Mouse (Mus musculus): Measurements from ENCODE around the gene Ifna14. TPM values are rescaled to one million over a fixed set of nuclear protein-coding genes. Genes with fewer than 3 reads are reported as not detected.
"Not testable (repeated sequence)": the region's sequence is repeated elsewhere in the genome, so short reads cannot be mapped to it uniquely, and the experiment has no call there.

Gene Ifna14
- total RNA-seq (2021) = not detected
- long read RNA-seq, experiment 1 = 0 reads
- long read RNA-seq, experiment 2 = 0 reads

DNA sequence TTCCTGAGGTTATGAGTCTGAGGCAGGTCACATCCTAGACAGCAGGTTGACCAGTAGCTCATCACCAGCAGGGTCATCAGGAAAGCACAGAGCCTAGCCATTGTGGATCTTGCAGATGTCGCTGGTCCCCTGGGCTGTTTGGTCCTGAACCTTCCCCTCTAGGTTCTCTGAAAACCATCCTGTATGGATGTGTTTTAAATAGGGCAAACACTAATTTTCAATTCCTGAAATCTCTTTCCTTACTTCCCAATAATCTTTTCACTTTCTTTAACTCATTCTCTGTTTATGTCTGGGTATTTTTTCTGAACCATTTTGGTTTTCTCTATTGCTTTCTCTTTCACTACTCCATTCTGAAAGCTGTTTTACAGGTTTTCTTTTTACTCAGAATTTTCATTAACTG, at the start of gene Ifna14:
TSS of gene Ifna14 (minus strand) at position 101 of the 400 bp plus-strand sequence.
- DNase-seq = no peak
- intact Hi-C loops (cut with DNase I; ENCODE audit: low total_unique reads) = no loop called here

DNA sequence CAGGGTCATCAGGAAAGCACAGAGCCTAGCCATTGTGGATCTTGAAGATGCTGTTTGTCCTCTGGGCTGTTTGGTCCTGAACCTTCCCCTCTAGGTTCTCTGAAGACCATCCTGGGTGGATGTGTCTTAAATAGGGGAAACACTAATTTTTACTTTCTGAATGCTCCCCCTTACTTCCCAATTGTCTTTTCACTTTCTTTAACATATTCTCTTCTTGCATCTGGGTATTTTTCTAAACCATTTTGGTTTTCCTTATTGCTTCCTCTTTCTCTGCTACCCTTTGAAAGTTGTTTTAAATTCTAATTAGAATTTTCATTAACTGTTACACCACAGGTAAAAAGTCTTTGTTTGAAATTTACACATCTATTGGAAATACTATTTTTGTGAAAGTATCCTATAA, 31.7 kb upstream of the Ifna14 start, which contains the start of gene Ifna12:
TSS of gene Ifna12 (minus strand) at position 101 of the 400 bp plus-strand sequence.
- DNase-seq = no peak
- intact Hi-C loops (cut with DNase I; ENCODE audit: low total_unique reads) = no loop called here

DNA sequence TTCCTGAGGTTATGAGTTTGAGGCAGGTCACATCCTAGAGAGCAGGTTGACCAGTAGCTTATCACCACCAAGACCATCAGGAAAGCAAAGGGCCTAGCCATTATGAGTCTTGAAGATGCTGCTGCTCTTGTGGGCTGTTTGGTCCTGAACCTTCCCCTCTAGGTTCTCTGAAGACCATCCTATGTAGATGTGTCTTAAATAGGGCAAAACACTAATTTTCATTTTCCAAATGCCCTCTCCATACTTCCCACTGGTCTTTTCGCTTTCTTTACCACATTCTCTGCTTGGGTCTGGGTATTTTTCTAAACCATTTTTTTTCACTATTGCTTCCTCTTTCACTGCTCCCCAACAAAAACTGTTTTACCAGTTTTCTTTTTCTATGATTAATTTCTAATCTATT, 20.7 kb upstream of the Ifna14 start, which contains the start of gene Ifna9:
TSS of gene Ifna9 (minus strand) at position 101 of the 400 bp plus-strand sequence.
- DNase-seq = no peak
- intact Hi-C loops (cut with DNase I; ENCODE audit: low total_unique reads) = no loop called here

DNA sequence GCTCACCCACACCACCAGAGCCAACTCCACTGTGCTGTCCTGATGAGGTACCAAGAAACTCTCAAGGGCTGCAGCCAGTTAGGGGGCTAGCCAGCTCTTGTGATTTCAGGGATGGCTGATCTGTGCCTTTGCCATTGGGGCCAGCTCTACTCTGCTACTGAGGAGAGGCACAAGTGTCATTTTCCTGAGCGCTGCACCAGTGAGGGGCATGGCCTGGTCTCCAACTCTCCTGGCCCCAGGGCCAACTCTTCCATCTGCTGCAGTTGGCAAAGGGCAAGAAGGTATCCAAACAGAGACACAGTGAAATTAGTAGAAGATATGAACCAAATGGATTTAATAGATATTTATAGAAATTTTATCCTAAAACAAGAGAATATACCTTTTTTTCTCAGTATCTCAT, 9.8 kb downstream of the Ifna14 start:
- intact Hi-C loops (cut with DNase I; ENCODE audit: low total_unique reads) = no loop called here
- no peak for DNase-seq

DNA sequence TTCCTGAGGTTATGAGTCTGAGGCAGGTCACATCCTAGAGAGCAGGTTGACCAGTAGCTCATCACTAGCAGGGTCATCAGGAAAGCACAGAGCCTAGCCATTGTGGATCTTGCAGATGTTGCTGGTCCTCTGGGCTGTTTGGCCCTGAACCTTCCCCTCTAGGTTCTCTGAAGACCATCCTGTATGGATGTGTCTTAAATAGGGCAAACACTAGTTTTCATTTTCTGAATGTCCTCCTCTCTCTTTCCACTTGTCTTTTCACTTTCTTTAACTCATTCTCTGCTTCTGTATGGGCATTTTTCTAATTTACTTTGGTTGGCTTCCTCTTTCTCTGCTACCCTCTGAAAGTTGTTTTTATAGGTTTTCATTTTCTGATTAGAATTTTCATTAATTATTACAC, 13.5 kb downstream of the Ifna14 start, which contains the start of gene Ifna15:
TSS of gene Ifna15 (minus strand) at position 101 of the 400 bp plus-strand sequence.
- DNase-seq; intact Hi-C loops (cut with DNase I; ENCODE audit: low total_unique reads): not testable (repeated sequence)

DNA sequence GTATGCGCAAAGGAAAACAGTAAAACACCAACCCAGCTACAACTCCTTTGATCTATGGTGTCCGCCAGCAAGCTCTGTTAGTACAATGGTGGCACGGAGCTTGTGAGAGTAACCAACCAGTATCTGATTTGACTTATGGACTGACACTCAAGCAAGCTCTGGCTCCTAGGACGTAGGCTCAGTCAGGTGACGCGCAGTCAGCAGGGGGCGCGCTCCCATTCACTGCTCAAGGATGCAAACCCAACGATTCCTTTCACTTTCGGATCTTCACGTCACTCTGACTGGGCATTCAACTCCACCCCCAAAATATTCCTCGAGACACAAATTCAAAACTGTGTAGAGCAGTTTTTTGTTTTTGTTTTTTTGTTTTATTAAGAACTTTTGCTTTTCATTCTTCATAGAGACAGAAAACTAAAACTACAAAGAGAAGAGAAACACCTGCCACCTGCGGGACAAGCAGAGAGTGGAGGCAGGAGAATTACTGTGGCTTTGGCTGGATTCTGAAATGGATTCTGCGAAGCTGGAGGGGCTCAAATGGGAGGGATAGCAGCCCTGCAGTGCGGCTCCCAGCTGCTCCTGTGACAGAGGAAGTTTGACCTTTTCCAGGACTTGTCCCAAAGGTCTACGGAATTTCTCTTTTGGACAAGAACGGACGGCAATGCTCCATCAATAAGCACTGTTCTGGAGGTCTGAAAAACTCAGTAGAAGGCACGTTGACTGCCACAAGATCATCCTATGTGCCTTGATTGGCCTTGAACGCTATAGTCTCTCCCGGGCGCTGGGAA, 21.2 kb downstream of the Ifna14 start:
- peak; percentile 69 for DNase-seq
- intact Hi-C loops (cut with DNase I; ENCODE audit: low total_unique reads) = no loop called here

DNA sequence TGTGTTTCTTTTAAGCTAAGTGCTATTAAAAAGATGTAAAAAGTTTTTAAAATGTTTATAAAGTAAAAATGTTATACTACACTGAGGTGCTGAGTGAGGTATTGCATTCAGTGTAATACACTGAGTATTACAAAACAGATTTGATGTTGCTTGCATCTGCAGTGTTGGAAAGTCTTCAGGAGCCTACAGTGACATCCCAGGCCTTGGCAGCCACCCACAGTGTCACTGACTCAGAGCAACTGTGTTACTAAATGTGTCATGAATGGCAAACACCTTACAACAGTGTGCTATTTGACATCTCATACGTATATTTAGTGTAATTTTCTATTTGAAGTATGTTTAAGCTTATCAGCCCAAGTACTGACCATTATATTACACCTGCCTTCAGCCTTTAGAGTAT, 23.6 kb downstream of the Ifna14 start:
- intact Hi-C loops (cut with DNase I; ENCODE audit: low total_unique reads) = no loop called here
- no peak for DNase-seq

DNA sequence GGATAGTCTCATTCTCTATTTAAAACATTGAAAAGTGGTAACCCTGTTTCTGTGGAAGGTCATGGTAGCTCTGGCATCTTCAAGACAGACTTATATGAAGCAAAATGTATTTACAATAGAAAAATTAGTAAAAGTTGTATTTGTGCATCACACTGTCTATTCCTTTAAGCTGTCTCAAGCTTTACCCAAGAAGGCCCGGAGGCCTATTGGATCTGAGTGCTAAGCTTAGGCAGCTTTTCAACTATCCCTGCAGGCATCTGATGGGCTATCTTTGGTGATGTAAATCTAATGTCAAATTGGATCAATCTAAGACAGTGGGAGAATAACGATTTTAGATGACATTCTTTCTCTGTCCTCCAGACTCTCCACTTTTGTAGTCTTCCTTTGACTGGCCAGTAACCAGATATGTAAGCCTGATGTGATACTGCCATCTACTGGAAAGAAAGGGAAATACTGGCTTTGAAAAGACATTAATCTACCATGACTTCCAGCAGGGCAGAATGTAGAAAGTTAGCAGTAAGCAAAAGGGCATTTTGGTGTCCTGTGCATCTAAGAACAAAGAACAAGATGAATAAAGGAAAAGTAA, 27.9 kb downstream of the Ifna14 start:
- no peak for DNase-seq
- intact Hi-C loops (cut with DNase I; ENCODE audit: low total_unique reads) = no loop called here

DNA sequence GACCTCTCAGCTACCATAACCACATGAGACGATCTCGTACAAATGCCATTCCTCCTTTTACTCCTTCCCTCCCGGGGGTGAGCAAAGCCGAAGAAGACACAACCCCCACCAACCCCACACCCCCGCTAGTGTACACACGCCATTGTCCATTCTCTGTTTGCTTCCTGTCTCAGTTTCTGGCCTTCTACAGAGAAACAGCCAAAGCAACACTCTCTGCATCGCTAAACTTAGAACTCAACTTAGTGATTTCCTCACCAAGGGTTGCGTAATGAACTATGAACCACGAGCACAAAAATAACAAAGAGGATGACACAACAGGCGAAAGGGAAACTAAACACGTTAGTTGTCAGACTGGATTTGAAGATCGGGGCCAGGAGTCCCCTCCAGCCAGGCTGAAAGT, 34.3 kb downstream of the Ifna14 start:
- DNase-seq = no peak
- intact Hi-C loops (cut with DNase I; ENCODE audit: low total_unique reads) = no loop called here

DNA sequence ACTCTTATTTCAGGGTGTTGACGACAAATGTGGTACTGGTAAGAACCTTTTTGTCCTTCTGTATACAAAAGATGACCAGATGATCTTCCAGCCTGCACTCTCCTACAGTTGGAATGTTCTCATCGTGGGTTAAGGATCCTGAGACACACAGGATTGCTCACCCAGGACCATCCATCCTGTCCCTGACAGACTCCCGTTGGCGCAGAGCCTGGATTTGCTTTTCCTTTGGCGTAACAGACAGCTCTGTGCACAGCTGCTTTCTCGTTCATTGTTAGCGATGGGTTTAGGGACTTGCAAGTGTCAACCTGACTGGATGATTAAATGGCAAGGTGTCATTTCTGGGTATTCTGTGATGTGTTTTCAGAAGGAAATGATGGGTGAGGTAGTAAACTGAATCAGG, 35.0 kb downstream of the Ifna14 start:
- intact Hi-C loops (cut with DNase I; ENCODE audit: low total_unique reads) = no loop called here
- peak; percentile 26 for DNase-seq

DNA sequence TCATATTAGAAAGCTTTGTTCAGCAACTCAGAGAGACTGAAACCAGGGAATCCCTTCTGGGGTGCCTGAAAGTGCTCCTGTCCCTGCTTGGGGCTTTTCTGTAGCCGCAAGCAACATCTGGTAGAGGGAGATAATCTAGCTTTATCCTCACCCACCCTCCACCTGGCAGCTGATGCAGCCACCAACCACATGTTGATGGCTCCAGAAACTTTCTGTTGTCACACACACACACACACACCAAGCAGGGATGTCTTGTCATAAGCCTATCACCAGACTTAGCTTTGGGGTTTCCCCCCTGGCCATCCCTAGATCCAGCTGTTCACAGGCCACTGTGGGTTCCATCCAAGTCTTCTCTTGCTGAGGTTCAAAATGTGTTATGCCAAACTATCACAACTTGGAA, 35.9 kb downstream of the Ifna14 start:
- intact Hi-C loops (cut with DNase I; ENCODE audit: low total_unique reads) = no loop called here

DNA sequence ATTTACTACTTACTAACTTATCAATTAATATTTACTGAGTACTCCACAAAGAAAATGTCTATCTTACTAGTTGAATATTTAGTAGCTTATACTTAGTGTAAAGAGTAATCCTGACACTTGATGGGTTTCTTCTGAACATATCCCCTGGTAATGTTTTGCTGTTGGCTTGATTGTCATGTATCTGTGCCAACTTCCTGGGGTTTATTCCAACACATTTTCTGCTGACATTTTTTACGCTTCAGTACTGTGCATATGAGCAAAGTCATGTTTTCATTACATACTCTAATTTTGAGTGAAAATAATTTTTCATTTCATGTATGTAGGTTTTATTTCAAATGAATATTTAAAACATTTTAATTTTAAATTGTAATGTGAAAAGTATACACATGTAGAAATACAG, 36.7 kb downstream of the Ifna14 start:
- intact Hi-C loops (cut with DNase I; ENCODE audit: low total_unique reads) = no loop called here
- DNase-seq = no peak

More for the DNA sequence above, 35.9 kb downstream of the Ifna14 start:
- no peak for DNase-seq

DNA sequence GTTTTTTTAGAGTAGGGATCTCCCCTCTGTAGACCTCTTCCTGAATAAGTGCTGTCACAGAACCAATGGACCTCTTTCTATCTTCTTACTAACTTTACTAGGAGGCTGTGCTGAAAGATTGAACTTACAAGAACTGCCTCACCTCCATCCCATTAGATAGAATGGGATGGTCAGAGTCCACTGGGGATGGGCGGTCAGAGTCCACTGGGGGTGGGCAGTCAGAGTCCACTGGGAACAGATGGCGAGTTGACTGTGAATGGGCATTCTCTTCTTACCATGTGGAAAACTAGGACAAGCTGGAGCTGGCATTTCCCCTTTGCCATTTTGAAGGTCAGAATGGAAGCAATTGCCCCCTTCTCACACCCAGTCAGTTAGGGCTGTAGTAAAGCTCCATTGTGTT, 38.1 kb downstream of the Ifna14 start:
- intact Hi-C loops (cut with DNase I; ENCODE audit: low total_unique reads) = no loop called here
- DNase-seq = no peak

DNA sequence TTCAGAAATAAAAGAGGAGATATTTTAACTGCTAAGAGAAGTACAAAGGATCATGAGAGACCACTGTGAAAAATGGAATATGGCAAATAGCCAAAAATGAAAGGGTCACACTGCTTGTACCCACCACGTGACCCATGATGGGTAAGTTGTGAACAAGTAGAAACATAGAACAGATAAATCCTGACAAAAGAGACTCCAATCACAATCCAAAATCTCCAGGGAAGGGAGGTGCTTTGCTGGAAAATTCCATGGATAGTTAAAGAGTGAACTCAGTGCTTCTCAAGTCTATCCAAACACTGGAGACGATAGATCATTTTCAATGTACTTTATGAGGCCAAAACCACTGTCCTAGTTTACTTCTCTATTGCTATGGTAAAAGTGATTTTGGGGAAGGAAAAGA, 40.7 kb downstream of the Ifna14 start:
- DNase-seq = no peak
- intact Hi-C loops (cut with DNase I; ENCODE audit: low total_unique reads) = no loop called here

DNA sequence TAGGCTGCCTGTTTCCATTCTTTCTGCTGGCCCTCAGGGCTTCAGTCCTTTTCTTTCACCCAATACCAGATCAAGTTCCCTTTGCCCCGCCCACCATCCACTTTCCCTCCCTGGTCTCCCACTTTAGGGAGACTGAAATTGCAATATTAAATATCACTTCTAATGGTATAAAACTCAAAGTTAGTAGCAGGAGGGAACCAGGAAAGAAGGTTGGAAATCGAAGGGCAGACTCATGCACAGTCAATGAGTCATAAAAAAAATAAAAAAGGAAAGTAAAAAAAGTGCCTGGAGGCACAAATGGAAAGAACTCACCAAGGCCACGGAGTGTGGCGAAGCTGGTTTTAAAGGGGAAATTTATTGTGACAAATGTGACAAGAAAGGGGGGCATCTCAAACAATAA, 41.3 kb downstream of the Ifna14 start:
- no peak for DNase-seq
- intact Hi-C loops (cut with DNase I; ENCODE audit: low total_unique reads) = no loop called here

DNA sequence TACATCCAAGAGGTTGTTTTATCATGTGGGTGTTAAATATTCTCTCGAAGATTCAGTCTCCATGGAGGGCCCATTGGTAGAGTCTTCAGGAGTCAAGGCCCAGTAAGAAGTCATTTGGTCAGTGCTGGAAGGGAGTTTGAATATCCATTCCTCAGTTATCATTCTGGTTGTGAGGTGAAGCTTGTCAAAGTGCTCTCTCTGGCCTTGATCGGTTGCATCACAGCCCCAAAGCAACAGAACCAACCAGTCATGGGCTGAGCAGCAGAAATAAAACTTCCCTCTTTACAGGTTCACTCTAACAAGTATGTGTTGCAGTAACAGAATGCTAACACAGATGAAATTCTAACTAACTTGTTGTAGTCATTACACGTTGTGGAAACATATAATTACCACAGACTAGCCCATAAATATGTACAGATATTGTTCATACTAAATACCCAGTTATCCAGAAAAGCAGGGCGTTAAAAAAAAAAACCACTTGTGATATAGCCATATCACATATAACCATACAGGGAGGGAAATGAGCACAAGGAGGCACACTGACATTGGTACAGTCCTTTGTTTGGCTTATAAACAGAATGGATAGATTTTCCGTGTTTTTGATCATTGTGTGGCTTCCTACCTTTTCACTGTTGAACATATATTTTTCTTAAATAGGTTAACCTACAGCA, 45.1 kb downstream of the Ifna14 start:
- intact Hi-C loops (cut with DNase I; ENCODE audit: low total_unique reads) = no loop called here
- DNase-seq = no peak

DNA sequence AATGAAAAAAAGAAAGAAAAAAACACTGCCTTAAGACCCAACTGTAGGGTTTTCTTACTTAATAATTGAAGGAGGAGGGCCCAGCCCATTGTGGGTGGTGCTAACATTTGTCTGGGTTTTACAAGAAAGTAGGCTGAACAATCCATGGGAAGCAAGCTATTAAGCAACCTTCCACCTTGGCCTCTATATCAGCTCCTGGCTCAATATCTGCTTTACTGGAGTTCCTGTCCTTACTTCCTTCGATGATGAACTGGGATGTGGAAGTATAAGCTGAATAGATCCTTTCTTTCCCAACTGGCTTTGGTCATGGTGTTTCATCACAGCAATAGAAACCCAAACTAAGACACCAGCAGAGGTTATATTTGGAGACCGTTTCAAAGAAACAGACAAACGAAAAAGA, 46.2 kb downstream of the Ifna14 start:
- intact Hi-C loops (cut with DNase I; ENCODE audit: low total_unique reads) = no loop called here
- no peak for DNase-seq

DNA sequence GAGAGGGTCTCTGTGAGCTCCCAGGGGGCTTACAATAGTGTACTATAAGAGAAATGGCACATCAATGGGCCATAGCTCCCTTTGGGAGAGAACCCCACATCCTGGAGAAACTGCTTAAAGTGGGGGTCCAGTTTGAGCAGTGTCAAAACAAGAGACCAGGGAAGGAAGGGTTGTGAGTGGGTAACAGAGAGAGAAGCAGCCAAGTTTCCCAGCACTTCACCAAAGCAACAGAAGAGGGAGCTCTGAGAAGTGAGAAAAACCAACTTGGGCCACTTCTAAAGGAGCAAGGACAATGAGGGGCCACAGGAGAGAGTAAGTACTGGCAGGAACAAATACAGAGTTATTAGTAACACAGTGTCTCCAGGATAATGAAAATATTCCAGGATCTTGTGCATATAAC, 48.4 kb downstream of the Ifna14 start:
- no peak for DNase-seq

DNA sequence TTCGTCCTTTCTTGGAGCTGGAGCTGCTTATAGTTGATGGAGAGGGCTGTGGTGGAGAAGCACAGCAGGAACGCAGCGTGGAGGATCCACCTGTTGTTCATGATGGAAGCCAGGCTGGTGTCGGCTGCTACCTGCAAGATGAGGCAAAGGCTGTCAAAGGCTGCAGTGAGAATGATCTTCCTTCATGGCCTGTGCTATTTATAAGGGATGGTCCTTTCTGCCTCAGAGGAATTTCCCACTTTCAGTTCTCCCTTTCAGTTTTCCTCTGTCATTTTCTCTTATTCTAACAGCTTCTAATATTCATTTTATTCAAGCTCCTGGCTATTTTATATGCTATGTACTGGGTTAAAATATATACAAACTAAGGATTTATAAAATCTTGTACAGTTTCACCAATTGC, 48.9 kb downstream of the Ifna14 start, which contains the start of gene Ifnb1:
TSS of gene Ifnb1 (minus strand) at position 101 of the 400 bp plus-strand sequence.
- intact Hi-C loops (cut with DNase I; ENCODE audit: low total_unique reads) = no loop called here
- no peak for DNase-seq

More for the DNA sequence above, 48.4 kb downstream of the Ifna14 start:
- intact Hi-C loops (cut with DNase I; ENCODE audit: low total_unique reads) = no loop called here
